Mouse (Mus musculus) B cell, adult 62 days (primary cell): ENCODE results near the gene Ptpn12. TPM values are rescaled to one million over a fixed set of nuclear protein-coding genes. Genes with fewer than 3 reads are reported as not detected.

Experiments
- total RNA-seq: library from RNA; stranded (reverse); gene quantifications from 4 replicates; pipeline ENCODE4 v1.2.4, GENCODE M21; 2023

The Ptpn12 gene
- total RNA-seq = 24.1 to 32.3 TPM (median 25.3 TPM) in 4 replicates

GRCm38 (mm10) chr5:21055820-21056531 is at the start of gene Ptpn12:
TSS of gene Ptpn12 (minus strand) at chr5:21055911.

GRCm38 (mm10) chr5:20956298-20956697 is 99.4 kb downstream of the Ptpn12 start, which contains the start of gene Rsbn1l:
TSS of gene Rsbn1l (minus strand) at chr5:20956398.

Other genes starting within 250 kb of the Ptpn12 start
- gene Phtf2, start 173.8 kb downstream of the Ptpn12 start, total RNA-seq = 45.2 to 54.7 TPM (median 51.2 TPM) in 4 replicates
- 11.2 to 14.5 TPM (median 12.4 TPM) in 4 replicates for gene Tmem60, start 173.7 kb downstream of the Ptpn12 start, total RNA-seq
- 64.1 to 69.9 TPM (median 69.1 TPM) in 4 replicates for gene Rsbn1l, start 99.5 kb downstream of the Ptpn12 start, total RNA-seq
- gene Gsap, start 130.3 kb upstream of the Ptpn12 start, total RNA-seq = 15.0 to 17.2 TPM (median 16.0 TPM) in 4 replicates